Mouse (Mus musculus) bone marrow macrophage, adult 2 months (primary cell): Measurements from ENCODE around the gene Gp1bb. TPM values are rescaled to one million over a fixed set of nuclear protein-coding genes. Genes with fewer than 3 reads are reported as not detected.

Experiments used
- H3K27ac ChIP-seq: 2 replicates; pipeline ENCODE4 v1.5.1; 2012; ENCODE audit warnings: low read depth, low read length; ENCODE audit not compliant: insufficient read depth
- H3K4me1 ChIP-seq: 2 replicates; pipeline ENCODE4 v1.6.1; 2012; ENCODE audit warnings: low read length; ENCODE audit not compliant: control insufficient read depth, insufficient read depth
- H3K4me3 ChIP-seq: 2 replicates; pipeline ENCODE4 v1.5.1; 2012; ENCODE audit warnings: mild to moderate bottlenecking, low read length, moderate library complexity; ENCODE audit not compliant: insufficient read depth
- CTCF ChIP-seq: IDR thresholded peaks from 2 replicates; pipeline ENCODE4 v1.5.1; 2012; ENCODE audit warnings: low read depth, mild to moderate bottlenecking, low read length, moderate library complexity
- POLR2A ChIP-seq: IDR thresholded peaks from 2 replicates; pipeline ENCODE4 v1.6.1; 2012; ENCODE audit warnings: mild to moderate bottlenecking, low read depth, low read length, borderline replicate concordance
- polyA plus RNA-seq: library from polyadenylated mRNA; stranded (reverse); fragments of >200 nt; gene quantifications from 2 replicates; pipeline ENCODE4 v1.2.4, GENCODE M21; 2012; ENCODE audit not compliant: missing spikeins, insufficient read depth, insufficient read length

The Gp1bb gene
- polyA plus RNA-seq, 1 experiment = not detected

GRCm38 (mm10) chr16:18642291-18642690 is 20.1 kb upstream of the Gp1bb start:
- no peaks in the 10 kb centered on the region for H3K4me1 ChIP-seq
- TF ChIP-seq POLR2A = no peak
- TF ChIP-seq CTCF = no peak
- H3K4me3 ChIP-seq = no peak overlapping the region
- H3K27ac ChIP-seq = no peak overlapping the region

- no peak for TF ChIP-seq CTCF
- no peak for TF ChIP-seq POLR2A
- Histone ChIP-seq H3K4me1 (no peaks in the 10 kb centered on the region), H3K27ac (no peak overlapping the region), H3K4me3 (no peak overlapping the region)
Observed at GRCm38 (mm10) chr16:18639382-18639929, 17.3 kb upstream of the Gp1bb start.

- Histone ChIP-seq H3K4me3 (no peak overlapping the region), H3K27ac (no peak overlapping the region), H3K4me1 (no peaks in the 10 kb centered on the region)
- TF ChIP-seq POLR2A (no peak), CTCF (no peak)
Observed at GRCm38 (mm10) chr16:18638396-18638795, 16.2 kb upstream of the Gp1bb start.

GRCm38 (mm10) chr16:18636804-18637203 is 14.6 kb upstream of the Gp1bb start:
- no peaks in the 10 kb centered on the region for H3K4me1 ChIP-seq
- TF ChIP-seq CTCF = no peak
- no peak overlapping the region for H3K27ac ChIP-seq
- H3K4me3 ChIP-seq = no peak overlapping the region

GRCm38 (mm10) chr16:18636401-18636800 is 14.2 kb upstream of the Gp1bb start:
- TF ChIP-seq POLR2A (no peak), CTCF (no peak)
- no peaks in the 10 kb centered on the region for H3K4me1 ChIP-seq
- no peak overlapping the region for H3K4me3 ChIP-seq
- no peak overlapping the region for H3K27ac ChIP-seq

- no peak overlapping the region for H3K4me3 ChIP-seq
- H3K4me1 ChIP-seq = no peaks in the 10 kb centered on the region
- TF ChIP-seq CTCF (no peak), POLR2A (no peak)
- H3K27ac ChIP-seq = no peak overlapping the region
Observed at GRCm38 (mm10) chr16:18633333-18633732, 11.1 kb upstream of the Gp1bb start.

GRCm38 (mm10) chr16:18632816-18633215 is 10.6 kb upstream of the Gp1bb start:
- no peak overlapping the region for H3K27ac ChIP-seq
- no peaks in the 10 kb centered on the region for H3K4me1 ChIP-seq
- TF ChIP-seq CTCF (no peak), POLR2A (no peak)
- H3K4me3 ChIP-seq = no peak overlapping the region

- Histone ChIP-seq H3K4me3 (no peak overlapping the region), H3K4me1 (no peaks in the 10 kb centered on the region), H3K27ac (no peak overlapping the region)
- no peak for TF ChIP-seq CTCF
- no peak for TF ChIP-seq POLR2A
Observed at GRCm38 (mm10) chr16:18632059-18632458, 9.9 kb upstream of the Gp1bb start.

- Histone ChIP-seq H3K4me3 (no peak overlapping the region), H3K4me1 (peaks cover under 1% of the 10 kb centered on the region; the same call in 1 of the 2 replicates), H3K27ac (no peak overlapping the region)
- no peak for TF ChIP-seq CTCF
- no peak for TF ChIP-seq POLR2A
Observed at GRCm38 (mm10) chr16:18631141-18631540, 8.9 kb upstream of the Gp1bb start.

GRCm38 (mm10) chr16:18630291-18630690 is 8.1 kb upstream of the Gp1bb start:
- peaks cover 4% of the 10 kb centered on the region; the same call in 1 of the 2 replicates for H3K4me1 ChIP-seq
- H3K27ac ChIP-seq = no peak overlapping the region
- TF ChIP-seq CTCF (no peak), POLR2A (no peak)
- H3K4me3 ChIP-seq = no peak overlapping the region
